Mouse (Mus musculus) CD4-positive, CD25-positive, alpha-beta regulatory T cell, adult 9 weeks (primary cell): ENCODE data around the gene Zfp84. TPM values are rescaled to one million over a fixed set of nuclear protein-coding genes. Genes with fewer than 3 reads are reported as not detected.

Experiments used
- polyA plus RNA-seq: library from polyadenylated mRNA; unstranded; fragments of 100-300 nt; shearing (Covaris generic); gene quantifications from one replicate; pipeline ENCODE4 v1.2.1, GENCODE M21; 2017

The Zfp84 gene
- polyA plus RNA-seq, result 26.2 TPM

GRCm38 (mm10) chr7:29768090-29768900 is at the start of gene Zfp84:
Gene Zfp84 (plus strand): TSS chr7:29768552.

GRCm38 (mm10) chr7:29726860-29727259 is 41.5 kb upstream of the Zfp84 start, which contains the start of gene Catsperg2:
Gene Catsperg2 (minus strand): TSS chr7:29727032.

GRCm38 (mm10) chr7:29783871-29784551 is 15.7 kb downstream of the Zfp84 start, which contains the start of gene Zfp30:
Gene Zfp30 (plus strand): TSS chr7:29783998.

GRCm38 (mm10) chr7:29815910-29816429 is 47.6 kb downstream of the Zfp84 start, which contains the start of gene Zfp790:
Gene Zfp790 (plus strand): TSS chr7:29816114.

Other genes starting within 250 kb of the Zfp84 start
- gene Sipa1l3, start 249.9 kb upstream of the Zfp84 start, polyA plus RNA-seq, result 6.2 TPM
- gene Catsperg2, start 41.5 kb upstream of the Zfp84 start, polyA plus RNA-seq, result not detected
- gene Zfp30, start 15.4 kb downstream of the Zfp84 start, polyA plus RNA-seq, result 0.42 TPM
- gene Zfp790, start 47.6 kb downstream of the Zfp84 start, polyA plus RNA-seq, result 31.1 TPM
- 7.1 TPM for gene Zfp940, start 85.1 kb downstream of the Zfp84 start, polyA plus RNA-seq
- 15.7 TPM for gene Zfp420, start 91.4 kb downstream of the Zfp84 start, polyA plus RNA-seq
- gene Zfp27, start 138.0 kb downstream of the Zfp84 start, polyA plus RNA-seq, result 5.9 TPM
- gene Zfp383, start 139.7 kb downstream of the Zfp84 start, polyA plus RNA-seq, result 0.99 TPM
- gene Zfp74, start 185.5 kb downstream of the Zfp84 start, polyA plus RNA-seq, result 7.3 TPM
- 6.3 TPM for gene Zfp568, start 215.4 kb downstream of the Zfp84 start, polyA plus RNA-seq